17 mouse cellular contexts compared by ENCODE assay signal in the genomic region with DNA sequence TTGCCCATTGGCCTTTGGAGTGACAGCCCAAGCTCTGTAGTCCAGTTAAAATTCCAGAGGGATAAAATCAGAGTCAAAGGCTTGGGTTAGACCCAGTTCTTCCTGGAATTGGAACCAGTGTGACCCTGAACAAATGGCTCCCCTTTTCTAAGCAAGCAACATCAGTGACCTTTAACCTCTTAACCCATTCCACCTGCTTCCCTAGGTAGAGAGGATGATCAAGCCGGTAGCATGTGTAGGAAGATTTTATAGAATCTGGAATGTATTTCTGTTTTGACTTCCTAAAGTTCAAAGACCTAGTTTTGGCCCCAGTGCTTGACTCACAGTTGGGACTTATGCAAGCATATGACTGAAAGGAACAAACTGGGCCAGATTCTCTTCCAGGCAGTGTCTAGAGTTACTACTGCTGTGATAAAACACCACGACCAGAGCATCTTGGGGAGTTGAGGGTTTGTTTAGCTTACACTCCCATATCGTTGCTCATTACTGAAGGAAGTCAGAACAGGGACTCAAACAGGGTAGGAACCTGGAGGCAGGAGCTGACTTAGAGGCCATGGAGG. TPM values are rescaled to one million over a fixed set of nuclear protein-coding genes. Genes with fewer than 3 reads are reported as not detected.
DNase-seq lines count a peak whose midpoint lies in the region; ATAC-seq and TF ChIP-seq lines count a peak whose summit lies in the region.
"Had no signal": no experiment of that assay in that cellular context is flagged by ENCODE, and none has a peak within 500 bp of the region (broad histone marks: within the 10 kb centered on the region; RNA-seq: fewer than 3 reads in every experiment).

No protein-coding gene starts in this region.

- ATAC-seq in liver, embryonic 12.5 days = no peak
- ATAC-seq: forebrain, embryonic 15.5 days; hindbrain, postnatal 0 days; intestine, embryonic 15.5 days had no signal

- no peak overlapping the region for H3K9ac ChIP-seq in liver, adult 2 months (ENCODE audit: low read depth, low read length)
- no peak overlapping the region for H3K9ac ChIP-seq in liver, embryonic 12.5 days
- H3K9ac ChIP-seq: embryonic facial prominence, embryonic 12.5 days; forebrain, embryonic 15.5 days; hindbrain, embryonic 13.5 days; intestine, embryonic 15.5 days had no signal

- no peak overlapping the region for H3K4me3 ChIP-seq in gastrocnemius, adult 2 months
- no peak overlapping the region for H3K4me3 ChIP-seq in liver, adult 2 months (ENCODE audit: insufficient read depth, low read depth, low read length)
- no peak overlapping the region for H3K4me3 ChIP-seq in liver, embryonic 12.5 days
- H3K4me3 ChIP-seq: embryonic facial prominence, embryonic 12.5 days; forebrain, embryonic 15.5 days; heart, embryonic 10.5 days; hindbrain, embryonic 13.5 days; intestine, embryonic 15.5 days had no signal

- no peaks in the 10 kb centered on the region for H3K9me3 ChIP-seq in liver, embryonic 12.5 days (replicated peaks)
- H3K9me3 ChIP-seq: embryonic facial prominence, embryonic 12.5 days; forebrain, embryonic 15.5 days; heart, embryonic 10.5 days; hindbrain, embryonic 13.5 days; intestine, embryonic 15.5 days had no signal

- H3K4me2 ChIP-seq in liver, embryonic 12.5 days = no peak overlapping the region
- H3K4me2 ChIP-seq: embryonic facial prominence, embryonic 12.5 days; forebrain, embryonic 15.5 days; hindbrain, embryonic 13.5 days; intestine, embryonic 15.5 days had no signal

- TF ChIP-seq CTCF in gastrocnemius, adult 2 months (IDR thresholded peaks at IDR 0.05) = no peak
- no peak for TF ChIP-seq CTCF in liver, adult 2 months (IDR thresholded peaks at IDR 0.05; ENCODE audit: low read depth, low read length)

- no peaks in the 10 kb centered on the region for H3K36me3 ChIP-seq in liver, adult 2 months (ENCODE audit: control insufficient read depth, insufficient read depth, low read length)
- no peaks in the 10 kb centered on the region for H3K36me3 ChIP-seq in liver, embryonic 12.5 days
- H3K36me3 ChIP-seq: embryonic facial prominence, embryonic 12.5 days; forebrain, embryonic 15.5 days; heart, embryonic 10.5 days; hindbrain, embryonic 13.5 days; intestine, embryonic 15.5 days had no signal

- H3K27ac ChIP-seq in gastrocnemius, adult 2 months = peak overlapping the region; percentile 94
- peak overlapping the region; percentile 81 for H3K27ac ChIP-seq in liver, adult 2 months (replicated peaks; ENCODE audit: insufficient read depth, low read depth, low read length)
- no peak overlapping the region for H3K27ac ChIP-seq in liver, embryonic 12.5 days
- H3K27ac ChIP-seq: embryonic facial prominence, embryonic 12.5 days; forebrain, embryonic 15.5 days; heart, embryonic 10.5 days; hindbrain, embryonic 13.5 days; hindbrain, postnatal 0 days; intestine, embryonic 15.5 days had no signal

- peaks cover 20% of the 10 kb centered on the region for H3K4me1 ChIP-seq in liver, adult 2 months (ENCODE audit: control insufficient read depth, insufficient read depth, low read length)
- peaks cover 21% of the 10 kb centered on the region for H3K4me1 ChIP-seq in liver, embryonic 12.5 days

- intact Hi-C loops in gastrocnemius, adult 2 months (cut with DNase I) = no loop called here
- intact Hi-C loops in gastrocnemius, postnatal 36 days (cut with DNase I) = loop anchor here (5.0 kb wide), 1 partner anchor 40 kb away; a partner anchor contains a TSS

- H3K79me2 ChIP-seq in liver, adult 2 months (ENCODE audit: control insufficient read depth, insufficient read depth, low read length) = no peaks in the 10 kb centered on the region

- H3K27me3 ChIP-seq in liver, adult 2 months (ENCODE audit: control insufficient read depth, insufficient read depth, low read length) = no peaks in the 10 kb centered on the region
- peaks cover 28% of the 10 kb centered on the region for H3K27me3 ChIP-seq in liver, embryonic 12.5 days (replicated peaks)
- H3K27me3 ChIP-seq: embryonic facial prominence, embryonic 12.5 days; intestine, embryonic 15.5 days had no signal

- DNase-seq in gastrocnemius, adult 2 months = peak; percentile 33
- no peak for DNase-seq in gastrocnemius, postnatal 36 days
- peak; percentile 87 for DNase-seq in liver, adult 2 months (ENCODE audit: extremely low read depth, low read depth, low spot score)
- peak; percentile 61 for DNase-seq in adipocyte (ENCODE audit: low spot score)
- DNase-seq in spleen, postnatal 36 days (ENCODE audit: low spot score in 2 of 2) = no peak
- DNase-seq: adrenal gland, postnatal 10 days; cerebellum, adult 11-12 months; cerebellum, adult 9-10 months; cerebellum, postnatal 25 days; heart, postnatal 10 days had no signal

- 18% methylated on average over 3 of the region's 3 CpGs for WGBS in liver, adult 2 months
- 49% methylated on average over 3 of the region's 3 CpGs for WGBS in liver, embryonic 12.5 days (ENCODE audit: insufficient replicate concordance)

- TF ChIP-seq POLR2A in liver, adult 2 months (IDR thresholded peaks at IDR 0.05; ENCODE audit: extremely low read depth, insufficient read depth, low read length) = no peak

RNA-seq across cellular contexts. Expression of a gene that starts 18.0 kb away (rescaled TPM):
- 1,000 to 10,000 TPM; 3,630 to 4,350 TPM for total RNA-seq in gastrocnemius, adult 2 months (2021)
- 1,000 to 10,000 TPM; 2,921 to 3,241 TPM for total RNA-seq in gastrocnemius, postnatal 36 days (2021)
- total RNA-seq in liver, adult 2 months (2014; rRNA removed) = 1,382 and 1,429 TPM in 2 replicates
- 1,392 and 1,422 TPM in 2 replicates for polyA plus RNA-seq in liver, adult 2 months (2012; rRNA removed)
- polyA plus RNA-seq in liver, embryonic 12.5 days (2016; fragmentation: Nextera tagmentation; extraction: Ambion mirVana) = 673 and 675 TPM in 2 replicates

RNA-seq across cellular contexts. Expression of a gene that starts 40.1 kb away (rescaled TPM):
- total RNA-seq in gastrocnemius, adult 2 months (2021) = 10 to 100 TPM in 1 of 2 experiments, 1 to 10 TPM in 1; 6.6 to 10.5 TPM
- total RNA-seq in gastrocnemius, postnatal 36 days (2021) = 10 to 100 TPM in 1 of 2 experiments, 1 to 10 TPM in 1; 5.6 to 11.9 TPM
- 10.5 and 14.8 TPM in 2 replicates for total RNA-seq in liver, adult 2 months (2014; rRNA removed)
- 7.3 and 17.4 TPM in 2 replicates for polyA plus RNA-seq in liver, adult 2 months (2012; rRNA removed)
- 3.0 and 3.3 TPM in 2 replicates for polyA plus RNA-seq in liver, embryonic 12.5 days (2016; fragmentation: Nextera tagmentation; extraction: Ambion mirVana)

Comparison
In these comparisons a context has a peak if more than half of its experiments do, and no peak if none do; other contexts are left out.
1. DNase-seq: peak in gastrocnemius, adult 2 months (single experiment), liver, adult 2 months (single experiment) and adipocyte (single experiment); none in gastrocnemius, postnatal 36 days (0 of 2) and spleen, postnatal 36 days (0 of 2).